Mouse (Mus musculus) heart, postnatal 36 days (tissue): ENCODE measurements around the gene Plcb1. TPM values are rescaled to one million over a fixed set of nuclear protein-coding genes. Genes with fewer than 3 reads are reported as not detected.
A peak's percentile ranks its signal among the peaks of the same experiment; 100 is the strongest.

Experiments used
- DNase-seq, 2 experiments: peaks; one replicate each; pipeline ENCODE4 v3.0.0; 2021 to 2022
- intact Hi-C: fragments of 180-260 bp; cut with DNase I; formaldehyde crosslinking; loops from one replicate; pipeline ENCODE4 v1.15.1; 2025
- total RNA-seq, 2 experiments: library from RNA; stranded (reverse); gene quantifications; 2 replicates each; pipeline ENCODE4 v1.2.3; 2021

Plcb1 gene
- total RNA-seq, 2 experiments from 2014 or later, result 4.0 to 4.7 TPM

DNA sequence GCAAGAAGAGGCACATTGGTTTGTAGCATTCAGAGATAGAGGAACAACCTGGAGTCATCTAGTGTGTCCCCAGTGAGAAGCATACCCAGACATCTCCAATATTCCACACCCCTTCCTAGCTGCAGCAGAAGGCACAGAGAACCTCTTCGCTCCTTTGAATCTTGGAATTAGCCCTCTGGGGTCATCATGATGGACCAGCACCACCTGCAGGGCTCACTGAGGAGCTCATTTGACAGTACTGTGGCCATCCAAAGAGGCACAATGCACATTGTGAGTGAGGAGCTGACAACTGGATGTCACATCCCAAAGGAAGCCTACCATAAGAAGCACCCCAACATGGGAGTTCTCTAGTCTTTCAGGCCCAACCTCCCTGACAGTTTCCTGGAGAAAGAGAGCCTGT, 50.2 kb downstream of the Plcb1 start:
- intact Hi-C loops, result no loop called here
- DNase-seq, result no peak

DNA sequence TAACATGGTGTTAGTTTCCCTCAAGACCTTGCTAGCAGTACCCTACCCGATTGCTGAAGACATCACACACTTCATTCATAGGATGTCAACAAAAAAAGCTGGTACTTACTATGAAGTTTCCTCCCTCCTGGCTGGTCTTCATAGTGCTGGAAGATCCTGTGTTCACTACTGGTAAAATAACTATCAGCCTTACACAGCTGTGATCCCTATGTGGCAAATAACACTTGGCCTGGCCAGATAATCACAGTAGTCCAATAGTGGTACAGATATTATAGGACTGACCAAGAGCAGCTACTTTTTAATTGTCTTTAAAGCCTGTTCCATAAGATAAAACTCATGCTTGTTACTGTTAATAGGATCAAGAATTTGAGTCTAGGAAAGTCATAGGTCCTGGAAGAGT, 52.3 kb downstream of the Plcb1 start:
- intact Hi-C loops, result no loop called here

DNA sequence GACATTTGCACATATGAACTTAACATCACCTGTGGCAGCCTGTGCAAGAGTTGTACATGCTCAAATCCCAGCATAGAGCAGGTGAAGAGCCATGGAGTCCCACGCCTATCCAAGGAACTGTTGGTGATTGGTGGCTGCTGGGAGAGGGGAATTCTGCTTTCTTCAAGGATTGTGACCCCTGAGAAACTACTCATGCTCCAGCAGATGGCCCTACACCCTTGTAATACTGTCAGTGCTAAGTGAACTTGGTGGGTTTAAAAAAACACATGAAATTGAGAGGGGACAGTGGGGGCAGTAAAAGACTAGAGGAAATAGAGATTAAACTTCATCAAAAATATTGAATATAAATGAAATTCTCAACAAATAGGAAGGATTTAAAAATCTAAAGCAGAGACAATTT, 53.0 kb downstream of the Plcb1 start:
- no peak for DNase-seq
- intact Hi-C loops, result no loop called here

More for the DNA sequence above, 52.3 kb downstream of the Plcb1 start:
- no peak for DNase-seq

DNA sequence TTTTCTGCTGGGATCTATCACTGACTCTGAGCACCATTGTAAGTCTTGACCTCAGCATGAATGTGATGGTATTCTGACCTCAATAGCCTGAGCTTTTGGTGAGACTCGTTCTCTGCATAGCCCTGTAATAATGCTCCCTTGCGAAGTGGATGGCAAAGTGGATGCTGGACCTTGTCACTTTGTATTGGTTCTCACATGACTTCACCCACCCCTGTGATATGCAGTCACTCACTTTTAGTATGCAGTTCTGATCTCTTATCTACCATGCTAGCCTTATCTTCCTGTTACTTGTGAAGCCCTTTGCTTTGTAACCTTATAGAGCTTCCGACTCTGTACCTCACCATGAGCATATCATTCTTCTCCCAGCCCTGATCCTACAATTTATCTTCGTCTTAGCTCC, 57.0 kb downstream of the Plcb1 start:
- no peak for DNase-seq
- intact Hi-C loops, result no loop called here

DNA sequence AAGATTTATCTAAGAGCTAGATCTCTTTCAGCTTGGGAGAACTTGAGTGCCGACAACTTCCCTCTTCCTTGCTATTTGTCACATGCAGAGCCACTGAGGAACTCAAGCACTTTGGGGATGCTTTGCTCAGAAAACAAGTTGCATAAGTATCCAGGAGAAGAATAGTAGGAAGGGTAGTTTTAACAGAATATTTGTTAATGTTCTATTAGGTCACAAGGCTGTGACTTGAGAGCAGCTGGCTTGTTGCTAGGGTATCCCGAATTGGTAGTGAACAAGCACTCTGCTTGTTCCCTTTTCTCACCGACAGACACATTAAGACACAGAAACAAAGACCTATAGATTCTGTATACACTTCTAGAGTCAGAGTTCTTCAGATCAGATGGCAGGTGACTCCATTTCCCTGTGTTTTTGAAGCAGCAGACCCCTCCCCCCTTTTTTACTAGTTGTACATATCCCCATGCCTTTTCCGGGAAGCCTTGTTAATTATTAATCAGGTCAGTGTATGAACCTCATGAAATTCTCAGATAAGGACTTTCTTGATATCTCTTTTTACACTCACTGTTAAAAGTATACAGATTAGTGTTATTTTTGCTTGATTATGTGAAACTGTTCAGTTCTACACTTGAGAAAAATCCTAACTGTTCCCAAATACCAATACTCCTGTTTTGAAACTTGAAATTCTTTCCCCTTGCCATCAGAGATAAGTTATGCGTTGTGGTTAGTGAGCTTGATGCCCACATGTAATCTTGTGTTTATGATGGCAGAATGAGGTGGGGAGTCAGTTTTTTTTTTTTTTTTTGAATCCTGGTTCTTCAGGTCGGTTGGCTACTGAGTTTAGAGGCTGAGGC, 58.7 kb downstream of the Plcb1 start:
- intact Hi-C loops, result no loop called here

DNA sequence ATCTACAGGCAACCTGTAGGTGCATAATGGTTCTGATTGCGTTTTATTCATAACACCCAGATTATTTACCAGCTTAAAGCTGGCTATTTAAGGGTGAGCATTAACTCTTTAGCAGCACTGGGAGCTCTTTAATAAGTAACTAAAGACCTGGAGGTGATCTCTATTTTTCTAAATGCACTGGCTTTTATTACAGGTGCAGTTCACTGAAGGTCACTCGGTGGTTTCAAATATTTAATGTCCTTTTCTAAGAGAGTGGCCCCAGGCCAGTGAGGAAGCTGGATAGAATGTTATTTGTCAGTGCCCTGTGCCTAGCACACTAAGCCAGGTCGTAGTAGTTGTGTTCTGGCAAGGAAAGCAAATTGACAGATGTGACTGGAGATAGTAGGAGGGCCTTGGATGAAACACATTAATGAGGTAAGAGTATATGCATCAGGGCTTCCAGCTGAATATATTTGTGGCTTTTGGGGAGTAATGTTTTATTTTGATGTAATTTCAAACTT, 59.4 kb downstream of the Plcb1 start:
- intact Hi-C loops, result no loop called here

More for the DNA sequence above, 58.7 kb downstream of the Plcb1 start:
- DNase-seq, result no peak

DNA sequence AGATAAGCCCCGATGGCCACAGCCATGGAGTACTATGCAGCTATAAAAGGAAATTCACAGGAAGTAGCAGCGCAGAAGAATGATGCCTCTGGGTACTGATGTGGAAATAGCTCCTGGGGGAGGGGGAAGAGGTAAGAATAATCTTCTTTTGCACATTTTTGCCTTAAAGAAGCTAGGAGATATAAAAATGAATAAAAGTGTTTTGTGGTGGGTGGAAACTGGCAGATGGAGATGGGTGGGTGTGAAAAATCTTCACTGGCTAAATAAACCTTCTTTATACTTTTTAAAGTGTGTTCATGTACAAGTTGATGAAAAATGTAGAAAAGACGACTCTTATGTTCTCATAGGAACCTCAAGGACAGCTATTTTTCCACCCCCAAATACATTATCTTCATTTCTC, 60.7 kb downstream of the Plcb1 start:
- no peak for DNase-seq

More for the DNA sequence above, 59.4 kb downstream of the Plcb1 start:
- no peak for DNase-seq

DNA sequence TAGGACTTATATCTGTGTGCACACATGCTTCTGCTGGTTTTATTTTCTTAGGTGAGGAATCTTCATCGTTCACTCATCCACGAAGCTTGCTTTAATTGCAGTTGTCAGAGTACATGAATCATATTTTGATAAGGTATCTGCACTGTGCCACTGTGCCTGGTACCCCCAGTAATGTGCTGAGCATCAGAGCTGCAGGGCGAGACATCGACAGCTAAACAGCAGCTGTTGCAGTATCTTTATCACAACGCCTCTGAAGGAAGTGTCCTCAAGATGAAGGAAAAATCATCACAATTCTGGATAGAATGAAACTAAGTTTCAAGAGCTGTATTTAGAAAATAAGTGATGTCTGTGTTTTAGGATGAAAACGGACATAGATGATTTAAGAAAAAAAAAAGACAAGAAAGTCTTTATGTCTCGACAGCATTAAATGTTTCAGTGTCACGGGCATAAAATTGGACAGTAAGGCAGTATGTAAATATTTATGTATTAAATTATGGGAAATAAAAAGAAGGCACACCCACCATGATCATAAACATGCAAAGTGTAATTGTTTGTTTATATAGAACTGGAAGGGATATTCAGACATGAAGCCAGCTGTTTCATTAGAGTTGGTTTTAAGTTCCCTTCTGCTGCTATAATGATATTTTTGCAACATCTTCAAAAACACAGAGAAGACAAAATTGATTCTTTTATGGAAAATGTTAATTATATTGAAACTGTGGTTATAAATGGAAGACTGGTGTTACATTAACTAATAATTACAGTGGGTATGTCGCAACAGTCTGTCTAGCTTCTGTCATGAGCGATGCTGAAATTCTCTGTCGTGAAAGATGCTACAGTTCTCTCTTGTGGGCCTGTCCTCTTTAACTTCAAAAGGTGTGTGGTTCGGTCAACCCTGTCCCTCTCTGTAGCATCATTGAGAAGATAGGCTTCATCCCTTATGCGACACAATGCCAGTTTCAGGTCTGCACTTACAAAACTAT, 65.6 kb downstream of the Plcb1 start:
- no peak for DNase-seq
- intact Hi-C loops, result loop anchor here (5.0 kb wide), 1 partner anchor 71 kb away; no protein-coding TSS in a partner anchor

More for the DNA sequence above, 60.7 kb downstream of the Plcb1 start:
- intact Hi-C loops, result no loop called here

DNA sequence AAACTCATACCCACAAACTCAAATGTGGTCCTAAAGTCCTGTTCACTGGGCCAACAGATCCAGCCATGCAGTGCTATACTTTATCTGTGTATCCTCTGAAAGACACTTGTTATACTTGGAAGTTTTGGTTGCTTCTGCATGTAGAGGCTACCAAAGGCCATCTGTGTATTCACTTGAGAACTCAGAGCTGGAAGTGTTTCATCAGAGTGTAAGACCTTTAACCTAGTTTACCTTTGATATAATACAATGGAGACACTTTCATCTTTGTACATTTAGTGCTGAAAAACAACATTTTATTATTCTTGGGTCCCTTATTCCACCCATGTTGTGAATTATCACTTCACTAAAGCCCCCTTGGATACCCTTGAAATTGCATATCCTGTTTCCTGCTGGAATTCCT, 70.4 kb downstream of the Plcb1 start:
- intact Hi-C loops, result no loop called here
- DNase-seq, result no peak

DNA sequence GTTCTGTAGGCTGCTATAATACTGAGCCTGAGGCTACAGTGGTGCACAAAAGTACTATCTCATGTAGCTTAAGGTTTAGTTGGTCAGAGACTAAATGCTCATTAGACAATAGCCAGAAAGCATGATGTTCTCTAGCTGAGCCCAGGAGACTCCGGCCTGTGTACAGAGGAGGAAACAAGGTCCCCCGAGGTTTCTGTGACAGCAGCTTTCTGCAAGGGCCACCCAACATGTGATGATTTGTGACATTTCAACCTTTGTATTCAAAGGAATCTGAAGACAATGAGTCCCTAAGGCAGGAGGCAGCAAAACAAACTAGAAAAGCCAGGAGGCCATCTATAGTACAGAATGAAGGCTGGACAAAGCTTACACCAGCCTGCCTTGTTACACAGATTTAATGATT, 70.8 kb downstream of the Plcb1 start:
- DNase-seq, result peak in 1 of 2 experiments; percentile 11
- intact Hi-C loops, result no loop called here

DNA sequence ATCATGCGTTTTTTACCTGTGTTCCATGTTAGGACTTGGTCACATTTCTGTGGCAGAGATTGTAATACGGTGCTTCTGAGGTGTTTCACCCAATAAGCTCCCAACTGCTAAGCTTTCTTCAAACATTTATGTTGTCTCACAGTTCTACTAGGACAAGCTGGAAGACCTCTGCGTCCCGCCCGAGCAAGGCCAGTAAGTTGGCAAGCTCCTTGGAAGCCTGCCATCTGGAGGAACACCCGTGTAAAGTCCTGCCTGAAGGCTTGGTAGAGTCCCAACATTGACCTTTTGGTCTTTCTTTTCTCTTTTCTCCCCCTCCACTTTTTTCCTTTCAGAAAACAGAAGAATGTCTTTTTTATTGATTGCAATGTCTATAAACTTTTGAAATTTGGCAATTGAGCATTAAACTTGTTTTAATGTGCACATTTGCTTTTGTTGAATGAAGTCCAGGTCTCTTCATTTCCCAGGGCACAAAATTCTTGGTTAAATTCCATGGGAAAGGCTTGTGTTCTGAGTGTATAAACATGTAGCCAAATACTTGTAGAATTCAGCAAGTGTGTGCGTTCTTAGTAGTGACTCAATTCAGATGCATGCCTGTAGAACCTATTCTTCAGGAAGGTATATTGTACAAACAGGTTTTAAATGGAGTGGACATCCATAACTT, 79.2 kb downstream of the Plcb1 start:
- DNase-seq, result peak; percentile 69 to 71
- intact Hi-C loops, result loop anchor here (5.0 kb wide), 1 partner anchor 78 kb away; the partner anchor contains the start of gene Plcb1

DNA sequence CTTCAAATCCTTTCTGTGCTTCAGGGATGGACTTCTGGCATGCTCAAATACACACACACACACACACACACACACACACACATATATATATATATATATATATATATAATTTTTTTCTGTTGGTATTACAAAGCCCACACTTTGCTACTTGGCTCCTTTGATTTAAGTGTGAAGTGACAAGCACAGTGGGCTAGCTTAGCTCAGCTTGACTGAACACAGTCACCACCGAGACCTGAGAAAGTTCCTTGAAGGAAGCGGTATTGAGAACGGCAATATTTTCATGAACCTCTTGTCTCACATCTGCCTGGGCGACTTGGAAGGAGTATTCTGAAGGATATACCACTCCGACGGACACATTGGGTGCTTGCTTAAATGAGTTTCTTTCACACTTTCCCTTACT, 81.5 kb downstream of the Plcb1 start:
- DNase-seq, result no peak
- intact Hi-C loops, result no loop called here

DNA sequence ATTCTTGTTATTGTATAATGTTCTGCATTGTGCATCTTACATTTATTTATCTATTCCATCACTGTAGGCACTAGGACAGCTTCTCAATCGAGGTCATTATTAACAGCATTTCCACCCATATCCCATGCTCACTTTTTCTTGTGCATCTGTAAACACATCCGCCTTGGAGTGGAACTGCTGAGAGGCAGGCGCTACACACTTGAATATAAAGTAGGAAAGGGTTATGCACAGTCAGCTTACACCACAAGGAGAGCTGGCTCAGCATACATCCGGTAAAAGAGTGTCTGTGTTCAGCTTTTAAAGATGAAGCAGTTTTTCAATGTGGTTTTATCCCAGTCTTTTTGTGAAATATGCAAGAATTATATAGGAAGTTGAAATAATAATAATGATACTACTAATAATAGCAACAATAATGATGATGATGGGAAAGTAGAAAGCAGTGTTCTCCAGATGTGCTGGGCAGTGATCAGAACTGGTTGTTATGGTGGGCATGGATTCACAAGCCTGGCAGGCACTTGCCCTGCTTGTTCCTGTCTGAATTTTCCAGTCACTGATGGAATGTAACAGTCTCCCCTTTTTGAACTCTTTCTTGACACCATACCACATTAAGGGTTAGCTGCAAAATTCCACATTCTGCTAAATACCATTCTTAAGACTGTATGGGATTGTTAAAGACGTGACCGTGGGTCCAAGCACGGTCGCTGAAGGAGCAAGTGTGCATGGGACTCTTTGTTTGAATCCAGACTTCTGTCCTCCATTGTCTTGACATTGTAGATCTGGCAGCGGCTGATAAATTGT, 86.0 kb downstream of the Plcb1 start:
- intact Hi-C loops, result no loop called here
- peak; percentile 21 to 31 for DNase-seq

DNA sequence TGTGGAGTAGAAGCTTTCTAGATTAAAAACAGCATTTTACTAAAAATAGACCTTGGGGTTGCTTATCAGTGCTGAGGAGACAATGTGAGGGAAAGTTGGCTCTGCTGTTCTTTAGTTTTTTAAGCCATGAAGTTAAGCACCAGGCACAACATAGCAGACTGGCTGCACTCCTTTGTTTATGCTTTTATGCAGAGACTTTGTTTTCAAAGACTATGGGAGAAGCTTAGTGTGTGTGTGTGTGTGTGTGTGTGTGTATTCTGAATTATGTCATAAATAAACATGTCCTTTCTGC, 86.6 kb downstream of the Plcb1 start:
- intact Hi-C loops, result no loop called here
- no peak for DNase-seq

DNA sequence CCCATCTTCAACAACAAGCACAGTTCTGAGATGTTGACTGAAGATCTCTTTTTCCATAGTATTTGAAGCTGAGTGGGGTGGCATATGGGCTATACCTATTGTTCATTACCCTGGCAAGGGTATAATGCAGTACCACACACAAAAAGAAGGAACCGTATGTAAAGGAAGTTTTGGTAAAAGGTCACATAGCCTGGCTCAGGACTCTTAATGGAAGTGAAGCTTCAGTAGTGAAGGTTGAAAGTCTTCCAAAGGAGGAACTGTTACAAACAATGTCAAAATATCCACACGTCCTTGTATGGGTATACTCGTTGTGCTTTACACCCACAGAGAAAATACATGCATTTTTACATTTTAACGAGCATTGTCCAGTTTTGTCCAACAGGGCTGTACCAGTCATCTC, 91.3 kb downstream of the Plcb1 start:
- no peak for DNase-seq
- intact Hi-C loops, result no loop called here

DNA sequence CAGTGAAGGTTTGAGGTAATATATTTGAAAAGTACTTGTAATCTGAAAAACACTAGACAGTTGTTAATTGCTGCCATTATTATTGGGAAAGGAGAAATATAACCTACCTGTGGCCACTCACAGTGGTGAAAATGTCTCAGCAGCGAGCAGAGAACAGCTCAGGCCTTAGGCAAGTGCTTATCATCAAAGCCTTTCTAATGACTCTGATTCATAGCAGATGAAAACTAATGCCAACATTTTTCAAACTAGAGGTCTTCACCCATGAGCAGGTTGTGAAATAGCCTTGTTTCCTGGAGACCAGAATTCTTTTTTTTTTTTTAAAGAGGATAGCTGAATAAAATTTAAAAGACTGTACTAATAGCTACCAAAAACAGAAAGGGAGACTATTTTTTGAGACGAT, 105.3 kb downstream of the Plcb1 start:
- no peak for DNase-seq
- intact Hi-C loops, result no loop called here

DNA sequence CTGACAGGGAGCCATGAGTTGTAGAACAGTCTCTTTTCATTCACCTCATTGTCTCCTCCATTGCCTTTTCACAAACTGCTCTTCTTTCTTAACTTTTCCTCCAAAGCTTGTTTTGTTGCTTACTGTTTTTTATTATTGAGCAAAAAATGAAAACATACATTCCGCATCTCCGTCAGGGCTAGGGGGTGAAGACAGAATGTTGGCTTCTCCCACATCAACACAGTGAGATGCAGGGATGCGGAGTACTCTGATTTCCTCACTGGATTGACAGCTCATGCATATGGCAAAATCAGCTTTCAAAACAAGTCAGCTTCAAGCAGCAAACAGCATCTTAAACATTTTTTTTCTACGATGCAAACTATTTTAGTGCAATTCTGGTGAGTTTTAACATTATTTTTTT, 108.9 kb downstream of the Plcb1 start:
- intact Hi-C loops, result no loop called here
- DNase-seq, result no peak

DNA sequence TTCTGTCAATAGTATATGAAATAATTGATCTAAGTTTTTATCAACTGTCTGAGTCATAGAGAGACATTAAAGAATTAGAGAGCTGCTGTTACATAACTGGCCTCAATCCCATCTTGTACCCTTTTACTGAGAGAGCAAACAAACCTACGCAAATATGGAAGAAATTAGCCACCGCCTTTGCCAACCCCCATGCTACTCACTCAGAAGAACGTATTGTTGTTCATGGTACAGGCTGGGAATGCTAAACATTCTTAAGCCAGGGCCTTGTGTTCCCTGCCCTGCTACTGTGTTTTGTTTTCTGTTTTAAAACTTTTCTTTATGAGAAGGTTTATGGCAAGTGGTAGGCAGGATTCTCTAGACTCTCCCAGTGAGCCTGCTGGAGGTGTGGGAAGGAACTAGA, 110.3 kb downstream of the Plcb1 start:
- DNase-seq, result no peak
- intact Hi-C loops, result no loop called here

DNA sequence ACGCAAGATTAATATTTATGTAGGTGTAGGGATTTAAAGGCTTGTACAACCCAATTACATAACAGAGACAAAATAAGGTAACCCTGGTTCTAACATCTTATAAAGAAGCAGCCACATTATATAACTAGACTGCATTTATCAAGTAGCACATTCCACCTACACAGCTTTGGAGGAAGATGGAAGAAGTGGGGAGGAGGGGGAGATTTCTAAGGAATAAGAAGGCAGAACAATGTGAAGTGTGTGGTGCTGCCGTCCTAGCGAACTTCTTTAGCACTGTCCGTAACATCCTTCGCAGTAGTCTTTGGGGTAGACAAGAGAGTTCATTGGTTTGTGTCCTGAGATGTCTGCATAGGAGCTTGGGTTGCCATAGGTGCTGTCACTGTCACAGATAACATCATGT, 111.2 kb downstream of the Plcb1 start:
- intact Hi-C loops, result no loop called here
- no peak for DNase-seq

DNA sequence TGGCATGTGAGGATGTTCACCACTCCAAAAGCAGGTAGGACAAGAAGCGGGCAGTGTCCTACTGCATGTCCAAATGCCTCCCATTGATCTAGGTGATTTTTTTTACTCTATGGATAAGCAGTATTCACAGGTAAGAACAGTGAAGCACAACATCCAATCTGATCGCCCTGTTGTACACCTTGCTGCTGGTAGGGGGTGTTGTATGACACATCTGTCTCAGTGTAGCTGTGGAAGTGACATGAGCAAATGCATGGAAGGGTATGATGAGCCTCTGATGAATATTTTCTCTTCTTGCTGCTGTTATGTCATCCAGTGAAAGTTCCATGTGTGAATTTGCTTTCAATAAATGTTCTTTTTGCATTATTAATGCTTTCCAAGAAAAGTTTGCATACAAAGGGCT, 115.7 kb downstream of the Plcb1 start:
- no peak for DNase-seq
- intact Hi-C loops, result no loop called here
